Mouse (Mus musculus): ENCODE measurements around the gene Tmem14c.
"Not testable (repeated sequence)": the region's sequence is repeated elsewhere in the genome, so short reads cannot be mapped to it uniquely, and the experiment has no call there.

The Tmem14c gene

GRCm38 (mm10) chr13:41015829-41016634 lies at the start of gene Tmem14c:
Gene Tmem14c (plus strand): TSS chr13:41016292.
- peak; percentile 95 for DNase-seq (ENCODE audit: low read depth, low spot score)

- no peak for DNase-seq (ENCODE audit: low read depth, low spot score)
These were observed 48.5 kb upstream of the Tmem14c start for GRCm38 (mm10) chr13:40967609-40968008.

- DNase-seq (ENCODE audit: low read depth, low spot score) = no peak
These were observed 47.5 kb upstream of the Tmem14c start for GRCm38 (mm10) chr13:40968564-40968963.

GRCm38 (mm10) chr13:40969761-40970390 lies 46.2 kb upstream of the Tmem14c start:
- no peak for DNase-seq (ENCODE audit: low read depth, low spot score)

GRCm38 (mm10) chr13:40971261-40971660 lies 44.8 kb upstream of the Tmem14c start:
- no peak for DNase-seq (ENCODE audit: low read depth, low spot score)

GRCm38 (mm10) chr13:40971831-40972230 lies 44.3 kb upstream of the Tmem14c start:
- peak; percentile 1 for DNase-seq (ENCODE audit: low read depth, low spot score)

GRCm38 (mm10) chr13:40972976-40973375 lies 43.1 kb upstream of the Tmem14c start:
- no peak for DNase-seq (ENCODE audit: low read depth, low spot score)

GRCm38 (mm10) chr13:40977609-40978008 lies 38.5 kb upstream of the Tmem14c start:
- peak; percentile 68 for DNase-seq (ENCODE audit: low read depth, low spot score)

- DNase-seq (ENCODE audit: low read depth, low spot score) = no peak
These were observed 37.4 kb upstream of the Tmem14c start for GRCm38 (mm10) chr13:40978652-40979051.

GRCm38 (mm10) chr13:40979321-40979720 lies 36.8 kb upstream of the Tmem14c start:
- DNase-seq (ENCODE audit: low read depth, low spot score) = no peak

GRCm38 (mm10) chr13:40982759-40983158 lies 33.3 kb upstream of the Tmem14c start:
- no peak for DNase-seq (ENCODE audit: low read depth, low spot score)

GRCm38 (mm10) chr13:40986081-40986480 lies 30.0 kb upstream of the Tmem14c start:
- DNase-seq (ENCODE audit: low read depth, low spot score) = no peak

GRCm38 (mm10) chr13:40987608-40988303 lies 28.3 kb upstream of the Tmem14c start:
- not testable (repeated sequence) for DNase-seq (ENCODE audit: low read depth, low spot score)

- DNase-seq (ENCODE audit: low read depth, low spot score) = no peak
These were observed 27.7 kb upstream of the Tmem14c start for GRCm38 (mm10) chr13:40988418-40988817.

- DNase-seq (ENCODE audit: low read depth, low spot score) = no peak
These were observed 21.4 kb upstream of the Tmem14c start for GRCm38 (mm10) chr13:40994487-40995263.

- DNase-seq (ENCODE audit: low read depth, low spot score) = not testable (repeated sequence)
These were observed 17.6 kb upstream of the Tmem14c start for GRCm38 (mm10) chr13:40998537-40998936.

GRCm38 (mm10) chr13:41000140-41000925 lies 15.8 kb upstream of the Tmem14c start:
- peak; percentile 26 for DNase-seq (ENCODE audit: low read depth, low spot score)

- DNase-seq (ENCODE audit: low read depth, low spot score) = peak; percentile 95
These were observed 15.0 kb upstream of the Tmem14c start, which contains the start of gene Pak1ip1 for GRCm38 (mm10) chr13:41000926-41001639. Gene Pak1ip1 (plus strand): TSS chr13:41001023.

- no peak for DNase-seq (ENCODE audit: low read depth, low spot score)
These were observed 14.1 kb upstream of the Tmem14c start for GRCm38 (mm10) chr13:41002001-41002400.

GRCm38 (mm10) chr13:41006244-41006643 lies 9.8 kb upstream of the Tmem14c start:
- DNase-seq (ENCODE audit: low read depth, low spot score) = no peak
